Mouse (Mus musculus) adrenal gland, postnatal 36 days (tissue): ENCODE measurements around the gene Grifin. TPM values are rescaled to one million over a fixed set of nuclear protein-coding genes. Genes with fewer than 3 reads are reported as not detected.

Experiments
- DNase-seq, 2 experiments: peaks; one replicate each; pipeline ENCODE4 v3.0.0; 2021; ENCODE audit warnings: mixed read lengths in 1 of 2
- long read RNA-seq, 2 experiments: library from polyadenylated mRNA; stranded (forward); transcript quantifications; one replicate each; pipeline ENCODE4 v2.0.0; 2021; ENCODE audit warnings: borderline sequencing depth in 2 of 2
- total RNA-seq, 2 experiments: library from RNA; stranded (reverse); gene quantifications; 2 replicates each; pipeline ENCODE4 v1.2.3; 2021

Gene Grifin
- not detected for total RNA-seq
- long read RNA-seq, experiment 1 = 0 reads
- long read RNA-seq, experiment 2 = 0 reads

GRCm38 (mm10) chr5:140564896-140565295, at the start of gene Grifin:
Gene Grifin, minus strand, starts transcription at chr5:140565071.
- no peak for DNase-seq

GRCm38 (mm10) chr5:140614141-140614540, 49.3 kb upstream of the Grifin start:
- DNase-seq = no peak

- DNase-seq = no peak
Measured at GRCm38 (mm10) chr5:140612191-140612590, 47.3 kb upstream of the Grifin start.

- DNase-seq = no peak
Measured at GRCm38 (mm10) chr5:140611611-140612185, 46.8 kb upstream of the Grifin start.

GRCm38 (mm10) chr5:140611021-140611583, 46.2 kb upstream of the Grifin start:
- peak; percentile 91 to 94 for DNase-seq

- DNase-seq = peak; percentile 48 to 74
Measured at GRCm38 (mm10) chr5:140610273-140611011, 45.6 kb upstream of the Grifin start.

- peak; percentile 37 to 68 for DNase-seq
Measured at GRCm38 (mm10) chr5:140609511-140610272, 44.8 kb upstream of the Grifin start.

DNA sequence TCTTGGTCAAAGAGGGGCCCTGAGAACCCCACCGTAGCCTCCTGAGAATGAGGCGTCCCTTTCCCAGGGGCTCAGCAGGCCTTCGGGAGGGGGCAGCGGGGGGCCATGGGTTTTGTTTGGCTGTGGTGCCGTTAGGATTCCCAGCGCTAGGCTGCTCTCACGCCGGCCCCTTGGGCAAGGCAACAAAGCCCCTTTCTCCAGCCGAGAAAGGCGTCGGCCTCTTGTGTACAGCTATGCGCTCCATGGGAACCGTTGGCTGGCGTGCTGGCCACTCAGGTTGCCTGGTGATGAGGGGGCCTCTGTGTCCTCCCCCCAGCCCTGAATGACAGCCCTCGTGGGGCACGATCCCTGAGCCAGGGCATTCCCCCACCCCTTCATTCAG, 43.8 kb upstream of the Grifin start:
- DNase-seq = no peak

DNA sequence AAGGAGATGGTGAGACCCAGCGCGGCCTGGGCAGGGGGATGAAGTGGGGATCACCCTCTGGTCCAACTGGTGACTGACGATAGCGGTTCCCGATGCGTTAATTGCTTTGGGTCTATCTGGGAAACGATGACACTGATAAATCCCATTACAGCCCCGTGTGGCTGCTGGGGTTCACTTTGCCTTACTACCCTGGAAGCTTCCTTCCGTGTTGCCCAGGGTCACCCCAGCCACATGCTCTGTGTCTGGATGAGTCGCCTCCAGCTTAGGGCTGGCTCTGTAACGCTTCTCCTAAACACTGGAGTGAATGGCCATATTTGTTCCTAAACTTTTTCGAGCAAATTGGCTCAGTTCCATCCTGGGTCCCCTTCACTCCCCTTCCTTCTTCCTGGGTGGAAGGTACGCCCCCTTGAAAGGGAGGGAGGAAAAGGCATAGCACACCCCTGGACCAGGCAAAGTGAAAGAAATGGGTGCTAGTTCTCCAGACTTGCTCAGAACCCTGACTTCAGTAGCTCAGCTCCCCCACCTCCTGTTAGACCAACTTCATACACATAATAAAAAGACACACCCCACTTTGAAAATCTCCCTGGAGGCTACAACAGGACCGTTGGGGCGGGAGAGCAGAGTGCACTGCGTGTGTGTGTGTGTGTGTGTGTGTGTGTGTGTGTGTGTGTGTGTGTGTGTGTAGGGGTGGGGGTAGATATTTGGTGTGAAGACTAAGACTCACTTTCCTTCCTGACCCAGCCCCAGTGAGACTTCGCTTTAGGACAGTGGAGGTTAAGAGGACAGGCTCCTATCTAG, 43.2 kb upstream of the Grifin start:
- no peak for DNase-seq

- DNase-seq = peak; percentile 93
Measured at GRCm38 (mm10) chr5:140607001-140607835, 42.3 kb upstream of the Grifin start, which contains the start of gene Lfng. Gene Lfng, plus strand, starts transcription at chr5:140607320.

- peak; percentile 29 to 35 for DNase-seq
Measured at GRCm38 (mm10) chr5:140606386-140606785, 41.5 kb upstream of the Grifin start.

DNA sequence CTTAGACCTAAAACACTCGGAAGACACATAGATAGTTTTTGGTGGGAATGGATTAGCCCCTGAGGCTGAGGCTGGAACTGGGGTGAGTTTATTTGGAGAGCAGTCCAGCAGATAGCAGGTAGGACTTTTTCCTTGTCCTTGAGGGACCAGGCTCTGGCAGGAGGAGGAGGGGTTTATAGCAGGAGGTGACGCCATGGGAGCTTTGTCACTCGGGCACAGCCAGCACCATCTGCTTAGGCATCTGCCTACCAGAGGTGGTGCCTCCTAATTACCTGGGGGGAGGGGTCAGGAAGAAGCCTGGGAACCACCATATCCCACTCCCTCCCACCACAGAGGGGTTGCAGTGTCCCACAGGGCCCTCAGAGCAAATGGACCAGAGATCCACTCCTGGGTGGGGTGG, 40.4 kb upstream of the Grifin start:
- no peak for DNase-seq

- no peak for DNase-seq
Measured at GRCm38 (mm10) chr5:140604386-140604785, 39.5 kb upstream of the Grifin start.

DNA sequence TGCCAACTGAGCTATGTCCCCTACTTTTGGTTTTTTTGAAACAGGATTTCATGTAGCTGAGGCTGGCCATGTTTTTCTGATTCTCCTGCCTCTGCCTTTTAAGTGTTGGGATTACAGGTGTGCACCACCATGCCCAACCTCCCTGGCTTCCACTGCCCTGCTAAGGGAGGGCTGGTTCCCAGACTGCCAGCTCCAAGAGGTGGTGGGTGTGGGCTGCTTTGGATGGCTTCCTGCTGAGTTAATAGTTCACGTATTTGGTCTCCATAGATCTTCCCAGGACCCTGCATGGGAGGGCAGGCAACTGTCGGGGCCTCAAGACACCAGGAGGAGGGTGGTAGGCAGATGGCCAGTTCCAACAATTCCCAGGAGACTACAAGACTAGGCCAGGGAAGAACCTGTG, 37.7 kb upstream of the Grifin start:
- DNase-seq = no peak

DNA sequence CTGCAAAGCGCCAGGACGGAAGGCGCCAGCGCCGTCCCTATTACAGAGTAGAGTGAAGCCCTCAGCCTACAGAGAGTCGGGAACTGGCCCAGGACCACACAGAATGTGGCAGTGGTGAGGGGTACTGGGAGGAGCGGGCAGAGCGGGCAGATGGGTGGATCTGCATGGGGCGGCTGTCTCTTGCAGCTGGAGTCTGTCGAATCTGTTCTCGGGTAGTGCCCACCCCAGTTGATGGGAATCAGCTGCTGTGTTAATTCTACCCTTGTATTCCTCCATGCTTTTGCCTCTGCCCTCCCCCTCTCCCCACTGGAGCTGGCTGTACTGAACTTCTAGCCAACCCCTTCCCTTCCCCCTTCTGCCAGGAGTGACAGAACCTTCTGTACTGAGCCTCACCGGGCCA, 36.8 kb upstream of the Grifin start:
- no peak for DNase-seq

DNA sequence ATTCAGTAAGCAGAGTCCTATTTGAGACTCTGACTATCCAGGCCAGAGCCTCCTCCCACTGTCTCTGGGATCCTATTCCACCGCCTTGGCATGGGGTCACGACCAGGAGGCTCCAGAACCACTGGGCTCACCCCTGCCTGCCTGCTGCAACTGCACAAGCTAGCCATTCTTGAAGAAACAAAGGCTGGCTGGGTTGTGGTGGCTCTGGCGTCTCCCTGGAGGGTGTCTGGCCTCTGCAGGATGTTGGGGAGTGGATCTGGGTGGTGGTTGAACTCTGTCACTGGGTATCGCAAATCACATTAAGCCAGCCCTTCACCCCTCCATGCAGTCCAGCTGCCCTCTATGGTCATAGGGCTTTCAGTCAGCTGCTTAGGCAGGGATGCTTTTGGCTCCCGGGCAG, 35.1 kb upstream of the Grifin start:
- no peak for DNase-seq

GRCm38 (mm10) chr5:140597787-140598186, 32.9 kb upstream of the Grifin start:
- no peak for DNase-seq

GRCm38 (mm10) chr5:140596927-140597588, 32.2 kb upstream of the Grifin start:
- peak; percentile 65 for DNase-seq

DNA sequence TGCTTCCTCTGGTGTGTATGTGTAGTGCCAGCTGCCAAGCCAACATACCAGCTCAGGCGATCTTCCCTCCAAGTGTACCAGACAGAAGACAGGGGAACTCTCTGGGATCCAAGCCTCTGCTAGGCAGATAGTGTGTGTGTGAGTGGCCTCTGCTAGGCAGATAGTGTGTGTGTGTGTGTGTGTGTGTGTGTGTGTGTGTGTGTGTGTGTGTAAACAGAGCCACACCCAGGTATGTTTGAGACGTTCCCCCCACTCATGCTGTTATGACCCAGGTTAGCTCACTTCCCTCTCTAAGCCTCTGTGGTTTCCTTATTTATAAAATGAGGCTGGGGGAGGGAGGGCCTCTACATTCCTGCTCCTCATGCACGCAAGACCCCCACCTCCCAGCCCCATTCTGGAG, 31.6 kb upstream of the Grifin start:
- DNase-seq = no peak

DNA sequence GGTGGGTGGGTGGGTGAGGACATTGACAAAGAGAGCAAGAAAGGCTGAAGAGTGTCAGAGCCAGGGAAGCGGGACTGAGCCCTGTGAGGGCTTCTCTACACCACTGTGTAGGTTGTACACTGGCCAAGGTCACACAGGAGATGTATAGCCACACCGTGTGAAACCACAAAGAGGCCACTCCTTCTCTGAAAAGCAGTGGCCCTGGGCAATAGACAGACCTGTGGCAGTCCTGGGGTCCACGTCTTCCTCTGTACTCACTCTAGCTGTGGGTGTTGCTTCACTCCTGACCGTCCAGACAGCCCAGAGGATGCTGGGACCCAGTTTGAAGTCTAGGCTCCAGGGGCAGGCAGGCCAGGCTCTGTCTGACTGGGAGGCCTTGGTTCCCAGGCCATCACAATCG, 30.0 kb upstream of the Grifin start:
- no peak for DNase-seq
